Mouse (Mus musculus): Measurements from ENCODE around the gene Ccn2. TPM values are rescaled to one million over a fixed set of nuclear protein-coding genes. Genes with fewer than 3 reads are reported as not detected.
"Not testable (repeated sequence)": the region's sequence is repeated elsewhere in the genome, so short reads cannot be mapped to it uniquely, and the experiment has no call there.

The Ccn2 gene
- total and polyA plus RNA-seq, 3 experiments: 4.4 TPM; not detected in 2

- Histone ChIP-seq H3K27me3 (ENCODE audit: insufficient read depth, low read length) (no peaks in the 10 kb centered on the region), H3K4me3 (ENCODE audit: low read depth, low read length) (no peak overlapping the region), H3K9me3 (replicated peaks) (no peaks in the 10 kb centered on the region), H3K36me3 (replicated peaks) (no peaks in the 10 kb centered on the region), H3K4me1 (ENCODE audit: insufficient read depth, low read depth, low read length) (no peaks in the 10 kb centered on the region)
- TF ChIP-seq GATA1 (IDR thresholded peaks at IDR 0.05; ENCODE audit: borderline replicate concordance, low read length) (no peak), TAL1 (conservative IDR thresholded peaks at IDR 0.05; ENCODE audit: low read depth, low read length) (no peak), GATA2 (IDR thresholded peaks at IDR 0.05; ENCODE audit: borderline replicate concordance, low read depth, low read length) (no peak), POLR2AphosphoS5 (IDR thresholded peaks at IDR 0.05; ENCODE audit: insufficient replicate concordance, low read depth, low read length) (no peak), CTCF (IDR thresholded peaks at IDR 0.05; ENCODE audit: low read depth, low read length) (no peak)
- no peak for ATAC-seq (ENCODE audit: extremely low read depth, insufficient number of reproducible peaks, low FRiP score, poor library complexity, severe bottlenecking)
- DNase-seq (ENCODE audit: low spot score): no peak
Measured at GRCm38 (mm10) chr10:24609146-24609545, 13.9 kb downstream of the Ccn2 start.

GRCm38 (mm10) chr10:24609766-24610165 lies 14.5 kb downstream of the Ccn2 start:
- Histone ChIP-seq H3K4me3 (ENCODE audit: low read depth, low read length) (no peak overlapping the region), H3K36me3 (replicated peaks) (no peaks in the 10 kb centered on the region), H3K4me1 (ENCODE audit: insufficient read depth, low read depth, low read length) (no peaks in the 10 kb centered on the region), H3K27me3 (ENCODE audit: insufficient read depth, low read length) (no peaks in the 10 kb centered on the region), H3K9me3 (replicated peaks) (no peaks in the 10 kb centered on the region)
- DNase-seq (ENCODE audit: low spot score) (no peak), ATAC-seq (ENCODE audit: extremely low read depth, insufficient number of reproducible peaks, low FRiP score, poor library complexity, severe bottlenecking) (no peak)
- TF ChIP-seq CTCF (IDR thresholded peaks at IDR 0.05; ENCODE audit: low read depth, low read length): no peak
- TF ChIP-seq GATA2 (IDR thresholded peaks at IDR 0.05; ENCODE audit: borderline replicate concordance, low read depth, low read length): no peak
- TF ChIP-seq TAL1 (conservative IDR thresholded peaks at IDR 0.05; ENCODE audit: low read depth, low read length): no peak
- TF ChIP-seq POLR2AphosphoS5 (IDR thresholded peaks at IDR 0.05; ENCODE audit: insufficient replicate concordance, low read depth, low read length): no peak
- TF ChIP-seq GATA1 (IDR thresholded peaks at IDR 0.05; ENCODE audit: borderline replicate concordance, low read length): no peak

GRCm38 (mm10) chr10:24614726-24615125 lies 19.5 kb downstream of the Ccn2 start:
- Histone ChIP-seq H3K27me3 (ENCODE audit: insufficient read depth, low read length) (no peaks in the 10 kb centered on the region; the same call in 1 of the 2 replicates), H3K36me3 (replicated peaks) (no peaks in the 10 kb centered on the region), H3K4me3 (ENCODE audit: low read depth, low read length) (no peak overlapping the region), H3K9me3 (replicated peaks) (no peaks in the 10 kb centered on the region), H3K4me1 (ENCODE audit: insufficient read depth, low read depth, low read length) (peaks cover 2% of the 10 kb centered on the region; the same call in 1 of the 2 replicates)
- TF ChIP-seq POLR2AphosphoS5 (IDR thresholded peaks at IDR 0.05; ENCODE audit: insufficient replicate concordance, low read depth, low read length) (no peak), GATA2 (IDR thresholded peaks at IDR 0.05; ENCODE audit: borderline replicate concordance, low read depth, low read length) (no peak), GATA1 (IDR thresholded peaks at IDR 0.05; ENCODE audit: borderline replicate concordance, low read length) (no peak), TAL1 (conservative IDR thresholded peaks at IDR 0.05; ENCODE audit: low read depth, low read length) (no peak), CTCF (IDR thresholded peaks at IDR 0.05; ENCODE audit: low read depth, low read length) (no peak)
- no peak for DNase-seq (ENCODE audit: low spot score)
- no peak for ATAC-seq (ENCODE audit: extremely low read depth, insufficient number of reproducible peaks, low FRiP score, poor library complexity, severe bottlenecking)

GRCm38 (mm10) chr10:24615799-24616198 lies 20.6 kb downstream of the Ccn2 start:
- Histone ChIP-seq H3K4me3 (ENCODE audit: low read depth, low read length) (no peak overlapping the region), H3K36me3 (replicated peaks) (no peaks in the 10 kb centered on the region), H3K9me3 (replicated peaks) (no peaks in the 10 kb centered on the region), H3K27me3 (ENCODE audit: insufficient read depth, low read length) (no peaks in the 10 kb centered on the region; the same call in 1 of the 2 replicates), H3K4me1 (ENCODE audit: insufficient read depth, low read depth, low read length) (peaks cover 2% of the 10 kb centered on the region; the same call in 1 of the 2 replicates)
- ATAC-seq (ENCODE audit: extremely low read depth, insufficient number of reproducible peaks, low FRiP score, poor library complexity, severe bottlenecking) (no peak), DNase-seq (ENCODE audit: low spot score) (no peak)
- TF ChIP-seq TAL1 (conservative IDR thresholded peaks at IDR 0.05; ENCODE audit: low read depth, low read length) (no peak), POLR2AphosphoS5 (IDR thresholded peaks at IDR 0.05; ENCODE audit: insufficient replicate concordance, low read depth, low read length) (no peak), GATA1 (IDR thresholded peaks at IDR 0.05; ENCODE audit: borderline replicate concordance, low read length) (no peak), CTCF (IDR thresholded peaks at IDR 0.05; ENCODE audit: low read depth, low read length) (no peak), GATA2 (IDR thresholded peaks at IDR 0.05; ENCODE audit: borderline replicate concordance, low read depth, low read length) (no peak)

- H3K4me1 ChIP-seq (ENCODE audit: insufficient read depth, low read depth, low read length); ATAC-seq (ENCODE audit: extremely low read depth, insufficient number of reproducible peaks, low FRiP score, poor library complexity, severe bottlenecking); H3K4me3 ChIP-seq (ENCODE audit: low read depth, low read length); H3K36me3 ChIP-seq (replicated peaks); H3K27me3 ChIP-seq (ENCODE audit: insufficient read depth, low read length); DNase-seq (ENCODE audit: low spot score); H3K9me3 ChIP-seq (replicated peaks): not testable (repeated sequence)
Measured at GRCm38 (mm10) chr10:24616572-24616971, 21.3 kb downstream of the Ccn2 start.

- Histone ChIP-seq H3K36me3 (replicated peaks) (no peaks in the 10 kb centered on the region), H3K4me1 (ENCODE audit: insufficient read depth, low read depth, low read length) (peaks cover 16% of the 10 kb centered on the region; the same call in 1 of the 2 replicates), H3K27me3 (ENCODE audit: insufficient read depth, low read length) (peaks cover 4% of the 10 kb centered on the region; the same call in 1 of the 2 replicates), H3K9me3 (replicated peaks) (no peaks in the 10 kb centered on the region), H3K4me3 (ENCODE audit: low read depth, low read length) (no peak overlapping the region)
- DNase-seq (ENCODE audit: low spot score): no peak
- TF ChIP-seq CTCF (IDR thresholded peaks at IDR 0.05; ENCODE audit: low read depth, low read length): peak; percentile 91
- TF ChIP-seq TAL1 (conservative IDR thresholded peaks at IDR 0.05; ENCODE audit: low read depth, low read length): no peak
- no peak for ATAC-seq (ENCODE audit: extremely low read depth, insufficient number of reproducible peaks, low FRiP score, poor library complexity, severe bottlenecking)
Measured at GRCm38 (mm10) chr10:24621572-24621971, 26.3 kb downstream of the Ccn2 start.

- no peak overlapping the region for H3K4me3 ChIP-seq (ENCODE audit: low read depth, low read length)
Measured at GRCm38 (mm10) chr10:24622586-24622985, 27.3 kb downstream of the Ccn2 start.

More at GRCm38 (mm10) chr10:24622586-24622985, 27.3 kb downstream of the Ccn2 start:
- ATAC-seq (ENCODE audit: extremely low read depth, insufficient number of reproducible peaks, low FRiP score, poor library complexity, severe bottlenecking) (no peak), DNase-seq (ENCODE audit: low spot score) (no peak)
- Histone ChIP-seq H3K9me3 (replicated peaks) (no peaks in the 10 kb centered on the region), H3K36me3 (replicated peaks) (no peaks in the 10 kb centered on the region), H3K27me3 (ENCODE audit: insufficient read depth, low read length) (0 out of 2 replicates have a peak, but pooled peaks cover 4% of the 10 kb centered on the region), H3K4me1 (ENCODE audit: insufficient read depth, low read depth, low read length) (peaks cover 16% of the 10 kb centered on the region; the same call in 1 of the 2 replicates)
- TF ChIP-seq CTCF (IDR thresholded peaks at IDR 0.05; ENCODE audit: low read depth, low read length) (peak; percentile 82), POLR2AphosphoS5 (IDR thresholded peaks at IDR 0.05; ENCODE audit: insufficient replicate concordance, low read depth, low read length) (no peak), GATA1 (IDR thresholded peaks at IDR 0.05; ENCODE audit: borderline replicate concordance, low read length) (no peak), TAL1 (conservative IDR thresholded peaks at IDR 0.05; ENCODE audit: low read depth, low read length) (no peak), GATA2 (IDR thresholded peaks at IDR 0.05; ENCODE audit: borderline replicate concordance, low read depth, low read length) (no peak)

Measured in G1E (cell line).